Mouse (Mus musculus) embryonic facial prominence, embryonic 14.5 days (tissue): ENCODE measurements at regions not wholly inside any gene's neighbourhood (a gene's known extent, or its start where the extent isn't known, plus 50 kb on each side); places are given as distances from the start of the nearest gene placed in this dataset.

ENCODE experiments used
- ATAC-seq: fragments of 200-750 bp; cut with Nextera tagmentation; 2 replicates; pipeline ENCODE4 v1.8.0; 2017; ENCODE audit warnings: low read depth, moderate number of reproducible peaks, moderate TSS enrichment
- DNase-seq: peaks from one replicate; pipeline ENCODE4 v3.0.0-alpha.2; 2015; ENCODE audit warnings: low spot score
- H3K27ac ChIP-seq: fragments of 300-500 bp; sonication (generic); replicated peaks from 2 replicates; pipeline ENCODE4 v1.5.1; 2014; ENCODE audit warnings: low read depth, mild to moderate bottlenecking, low read length, moderate library complexity
- H3K27me3 ChIP-seq: fragments of 300-500 bp; sonication (generic); replicated peaks from 2 replicates; pipeline ENCODE4 v1.6.1; 2014; ENCODE audit warnings: low read length; ENCODE audit not compliant: control insufficient read depth, insufficient read depth
- H3K36me3 ChIP-seq: fragments of 300-500 bp; sonication (generic); 2 replicates; pipeline ENCODE4 v1.6.1; 2014; ENCODE audit warnings: low read length, mixed read lengths; ENCODE audit not compliant: control insufficient read depth, insufficient read depth
- H3K4me1 ChIP-seq: fragments of 300-500 bp; sonication (generic); 2 replicates; pipeline ENCODE4 v1.6.1; 2014; ENCODE audit warnings: antibody characterized with exemption, low read length; ENCODE audit not compliant: control insufficient read depth, insufficient read depth
- H3K4me2 ChIP-seq: fragments of 300-500 bp; sonication (generic); 2 replicates; pipeline ENCODE4 v1.6.1; 2014; ENCODE audit warnings: low read depth, mild to moderate bottlenecking, low read length, moderate library complexity, mixed read lengths
- H3K4me3 ChIP-seq: fragments of 300-500 bp; sonication (generic); 2 replicates; pipeline ENCODE4 v1.5.1; 2014; ENCODE audit warnings: low read depth, mild to moderate bottlenecking, low read length
- H3K9ac ChIP-seq: fragments of 300-500 bp; sonication (generic); 2 replicates; pipeline ENCODE4 v1.6.1; 2014; ENCODE audit warnings: low read depth, mild to moderate bottlenecking, low read length, moderate library complexity, mixed read lengths
- H3K9me3 ChIP-seq: fragments of 300-500 bp; sonication (generic); 2 replicates; pipeline ENCODE4 v1.6.1; 2016; ENCODE audit warnings: low read length; ENCODE audit not compliant: control insufficient read depth
- WGBS: fragments of 180-500 bp; shearing (Covaris S2); extraction: QIAGEN DNeasy Blood & Tissue Kit; methylation state at CpG from one replicate; pipeline ENCODE4 v1.1.7; 2014; 5-methylcytosine and 5-hydroxymethylcytosine counted together

- H3K36me3 ChIP-seq = no peaks in the 10 kb centered on the region
- DNase-seq = no peak
- H3K9me3 ChIP-seq = no peaks in the 10 kb centered on the region
- no peak overlapping the region for H3K4me2 ChIP-seq
- H3K9ac ChIP-seq = no peak overlapping the region
- 95% methylated on average over 2 of the region's 2 CpGs for WGBS
- H3K4me3 ChIP-seq = no peak overlapping the region
- H3K4me1 ChIP-seq = no peaks in the 10 kb centered on the region
- H3K27me3 ChIP-seq = no peaks in the 10 kb centered on the region
- ATAC-seq = no peak
- H3K27ac ChIP-seq = no peak overlapping the region
These were observed 133.9 kb upstream of the Tfap2d start for GRCm38 (mm10) chr1:18968935-18969334.

GRCm38 (mm10) chr1:18970173-18970572 lies 132.6 kb upstream of the Tfap2d start:
- Histone ChIP-seq H3K4me1 (no peaks in the 10 kb centered on the region), H3K9me3 (no peaks in the 10 kb centered on the region), H3K27me3 (no peaks in the 10 kb centered on the region), H3K4me2 (no peak overlapping the region), H3K4me3 (no peak overlapping the region), H3K27ac (no peak overlapping the region), H3K9ac (no peak overlapping the region), H3K36me3 (no peaks in the 10 kb centered on the region)
- DNase-seq = no peak
- ATAC-seq = no peak

- Histone ChIP-seq H3K9me3 (no peaks in the 10 kb centered on the region), H3K4me2 (no peak overlapping the region), H3K4me1 (no peaks in the 10 kb centered on the region), H3K4me3 (no peak overlapping the region), H3K27ac (no peak overlapping the region), H3K9ac (no peak overlapping the region), H3K27me3 (no peaks in the 10 kb centered on the region; the same call in 1 of the 2 replicates), H3K36me3 (no peaks in the 10 kb centered on the region)
- ATAC-seq = no peak
- no peak for DNase-seq
- 68% methylated on average over 6 of the region's 6 CpGs for WGBS
These were observed 128.8 kb upstream of the Tfap2d start for GRCm38 (mm10) chr1:18973826-18974620.

- Histone ChIP-seq H3K27ac (no peak overlapping the region), H3K36me3 (no peaks in the 10 kb centered on the region), H3K9me3 (no peaks in the 10 kb centered on the region), H3K9ac (no peak overlapping the region), H3K4me2 (no peak overlapping the region), H3K27me3 (no peaks in the 10 kb centered on the region; the same call in 1 of the 2 replicates), H3K4me3 (no peak overlapping the region), H3K4me1 (no peaks in the 10 kb centered on the region)
- WGBS = 76% methylated on average over 2 of the region's 2 CpGs
- ATAC-seq = no peak
- DNase-seq = no peak
These were observed 127.9 kb upstream of the Tfap2d start for GRCm38 (mm10) chr1:18974860-18975439.

- DNase-seq (no peak), ATAC-seq (no peak)
- Histone ChIP-seq H3K4me2 (no peak overlapping the region), H3K4me1 (no peaks in the 10 kb centered on the region), H3K36me3 (no peaks in the 10 kb centered on the region), H3K4me3 (no peak overlapping the region), H3K27me3 (no peaks in the 10 kb centered on the region; the same call in 1 of the 2 replicates), H3K27ac (no peak overlapping the region), H3K9me3 (no peaks in the 10 kb centered on the region), H3K9ac (no peak overlapping the region)
- WGBS = 66% methylated on average over 2 of the region's 2 CpGs
These were observed 127.3 kb upstream of the Tfap2d start for GRCm38 (mm10) chr1:18975500-18975899.

- Histone ChIP-seq H3K9ac (no peak overlapping the region), H3K27me3 (no peaks in the 10 kb centered on the region; the same call in 1 of the 2 replicates), H3K27ac (no peak overlapping the region), H3K36me3 (no peaks in the 10 kb centered on the region), H3K4me1 (no peaks in the 10 kb centered on the region), H3K4me3 (no peak overlapping the region), H3K9me3 (no peaks in the 10 kb centered on the region), H3K4me2 (peak overlapping the region; percentile 27; the same call in 1 of the 2 replicates)
- 27% methylated on average over 10 of the region's 10 CpGs for WGBS
- DNase-seq (peak; percentile 25), ATAC-seq (no peak)
These were observed 126.0 kb upstream of the Tfap2d start for GRCm38 (mm10) chr1:18976705-18977309.

GRCm38 (mm10) chr1:18979141-18979540 lies 123.7 kb upstream of the Tfap2d start:
- DNase-seq (no peak), ATAC-seq (no peak)
- H3K27me3 ChIP-seq = no peaks in the 10 kb centered on the region; the same call in 1 of the 2 replicates
- no peak overlapping the region for H3K4me3 ChIP-seq
- H3K4me2 ChIP-seq = no peak overlapping the region
- H3K27ac ChIP-seq = no peak overlapping the region
- no peak overlapping the region for H3K9ac ChIP-seq
- no peaks in the 10 kb centered on the region for H3K9me3 ChIP-seq
- WGBS = 82% methylated on average over 2 of the region's 2 CpGs
- no peaks in the 10 kb centered on the region for H3K36me3 ChIP-seq
- no peaks in the 10 kb centered on the region for H3K4me1 ChIP-seq

- ATAC-seq (no peak), DNase-seq (no peak)
- H3K4me2 ChIP-seq = no peak overlapping the region
- no peaks in the 10 kb centered on the region for H3K36me3 ChIP-seq
- H3K9me3 ChIP-seq = no peaks in the 10 kb centered on the region
- H3K9ac ChIP-seq = no peak overlapping the region
- H3K4me3 ChIP-seq = no peak overlapping the region
- H3K27ac ChIP-seq = no peak overlapping the region
- no peaks in the 10 kb centered on the region for H3K27me3 ChIP-seq
- no peaks in the 10 kb centered on the region for H3K4me1 ChIP-seq
- WGBS = 76% methylated on average over 1 of the region's 1 CpGs
These were observed 86.0 kb upstream of the Tfap2d start for GRCm38 (mm10) chr1:19016778-19017177.
